Mouse (Mus musculus): Measurements from ENCODE around the gene Cmtm4.

Cmtm4 gene

DNA sequence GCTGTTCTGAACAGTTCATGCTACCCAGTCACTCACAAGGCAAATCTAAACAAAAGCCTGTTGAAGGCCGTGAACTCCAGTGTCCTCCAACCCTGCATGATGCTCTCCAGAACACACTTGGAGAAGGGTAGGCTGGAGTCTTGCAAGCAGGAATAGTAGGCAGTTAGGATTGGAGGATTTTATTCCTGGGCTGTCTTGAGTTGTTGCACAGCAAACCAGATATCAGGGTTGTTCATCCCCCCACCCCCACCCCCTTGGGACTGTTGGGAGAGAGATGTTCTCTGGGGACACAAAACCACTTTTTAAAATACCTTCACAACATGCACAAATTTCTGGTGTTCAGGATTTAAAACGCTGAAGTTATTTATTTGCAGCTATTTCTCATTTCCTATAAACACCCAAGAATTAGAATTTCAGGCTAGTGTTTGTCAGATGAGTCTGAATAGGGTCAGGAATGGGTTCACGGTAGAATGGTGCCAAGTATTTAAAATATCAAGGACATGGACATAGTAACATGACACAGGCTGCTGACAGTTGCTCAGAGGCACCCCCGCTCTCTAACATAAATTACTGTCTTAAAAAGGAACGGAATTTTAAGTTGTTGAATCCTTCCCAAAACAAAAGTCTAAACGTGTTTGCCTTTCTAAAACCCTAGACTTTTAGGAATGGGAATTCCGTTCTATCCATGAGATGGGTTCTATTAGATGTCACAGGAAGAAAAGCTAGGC lies 17.4 kb upstream of the Cmtm4 start:
- in situ Hi-C loops (cut with MboI; ENCODE audit: unreplicated experiment in 2 of 2) = loop anchor here in 1 of 2 experiments (25.0 kb wide), 1 partner anchor 151 kb away; the partner anchor contains the start of gene Cklf

DNA sequence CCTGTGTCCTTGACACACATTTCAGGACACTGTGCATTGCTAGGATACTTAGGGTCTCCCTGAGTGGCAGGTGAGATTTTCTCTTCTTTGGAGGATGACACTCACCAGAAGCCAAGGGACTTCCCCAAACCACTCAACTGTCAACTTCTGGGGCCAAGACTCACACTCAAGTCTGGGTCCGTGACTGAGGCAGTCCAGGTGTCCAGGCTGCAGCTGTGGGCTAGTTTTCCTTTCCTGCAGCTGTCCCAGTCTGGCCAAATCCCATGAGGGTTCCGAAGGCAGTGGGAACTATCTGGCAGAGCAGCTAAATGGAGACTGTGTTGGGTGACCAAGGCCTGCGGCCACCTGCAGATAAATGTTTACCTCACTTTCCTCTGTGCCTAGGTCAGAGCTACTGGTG lies 16.4 kb upstream of the Cmtm4 start:
- in situ Hi-C loops (cut with MboI; ENCODE audit: unreplicated experiment in 2 of 2) = loop anchor here in 1 of 2 experiments (25.0 kb wide), 1 partner anchor 150 kb away; the partner anchor contains the start of gene Cklf

DNA sequence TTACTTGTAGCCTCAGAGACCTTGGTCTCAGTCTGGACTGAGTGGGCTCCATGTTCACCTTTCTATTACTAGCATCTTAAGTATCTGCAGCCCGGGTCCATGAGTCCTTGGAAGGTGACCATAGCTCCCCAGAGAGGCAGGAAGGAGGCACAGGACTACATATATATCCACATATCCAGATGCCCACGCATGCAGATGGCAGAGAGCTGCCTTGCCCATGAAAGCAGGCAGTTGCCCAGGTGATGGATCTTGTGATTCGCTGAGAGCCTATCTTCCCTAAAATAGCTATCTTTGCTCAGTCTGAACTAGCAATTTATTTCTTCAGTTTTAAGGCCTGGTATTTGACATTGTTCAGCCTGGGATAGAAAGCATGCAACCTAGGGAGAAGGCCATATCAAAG lies 15.9 kb upstream of the Cmtm4 start:
- in situ Hi-C loops (cut with MboI; ENCODE audit: unreplicated experiment in 2 of 2) = loop anchor here in 1 of 2 experiments (25.0 kb wide), 1 partner anchor 149 kb away; the partner anchor contains the start of gene Cklf

DNA sequence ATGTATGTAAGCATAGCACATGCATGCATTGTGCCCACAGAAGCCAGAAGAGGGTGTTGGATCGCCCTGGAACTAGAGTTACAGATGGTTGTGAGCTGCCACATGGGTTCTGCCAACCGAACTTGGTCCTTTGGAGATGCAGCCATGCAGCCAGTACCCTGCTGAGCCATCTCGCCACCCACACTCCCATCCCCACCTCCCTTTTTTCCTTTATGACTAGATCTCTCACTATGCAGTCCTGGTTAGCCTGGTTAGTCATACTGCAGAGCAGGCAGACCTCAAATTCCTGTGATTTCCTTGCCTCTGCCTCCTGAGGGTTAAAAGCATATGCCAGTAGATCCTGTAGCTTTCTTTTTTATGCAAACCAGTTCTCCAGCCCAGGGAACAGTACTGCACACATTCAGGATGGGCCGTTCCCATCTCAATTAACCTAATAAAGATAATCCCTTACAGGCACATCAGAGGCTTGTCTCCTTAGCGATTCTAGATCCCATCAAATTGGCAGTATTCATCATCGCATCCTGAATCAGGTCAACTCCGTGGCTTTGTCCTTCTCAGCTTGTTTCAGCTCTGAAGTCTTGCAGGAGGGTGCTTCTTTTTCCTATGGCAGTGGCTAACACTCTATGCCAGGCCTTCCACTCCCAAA lies 15.1 kb upstream of the Cmtm4 start:
- in situ Hi-C loops (cut with MboI; ENCODE audit: unreplicated experiment in 2 of 2) = loop anchor here in 1 of 2 experiments (25.0 kb wide), 1 partner anchor 148 kb away; the partner anchor contains the start of gene Cklf

DNA sequence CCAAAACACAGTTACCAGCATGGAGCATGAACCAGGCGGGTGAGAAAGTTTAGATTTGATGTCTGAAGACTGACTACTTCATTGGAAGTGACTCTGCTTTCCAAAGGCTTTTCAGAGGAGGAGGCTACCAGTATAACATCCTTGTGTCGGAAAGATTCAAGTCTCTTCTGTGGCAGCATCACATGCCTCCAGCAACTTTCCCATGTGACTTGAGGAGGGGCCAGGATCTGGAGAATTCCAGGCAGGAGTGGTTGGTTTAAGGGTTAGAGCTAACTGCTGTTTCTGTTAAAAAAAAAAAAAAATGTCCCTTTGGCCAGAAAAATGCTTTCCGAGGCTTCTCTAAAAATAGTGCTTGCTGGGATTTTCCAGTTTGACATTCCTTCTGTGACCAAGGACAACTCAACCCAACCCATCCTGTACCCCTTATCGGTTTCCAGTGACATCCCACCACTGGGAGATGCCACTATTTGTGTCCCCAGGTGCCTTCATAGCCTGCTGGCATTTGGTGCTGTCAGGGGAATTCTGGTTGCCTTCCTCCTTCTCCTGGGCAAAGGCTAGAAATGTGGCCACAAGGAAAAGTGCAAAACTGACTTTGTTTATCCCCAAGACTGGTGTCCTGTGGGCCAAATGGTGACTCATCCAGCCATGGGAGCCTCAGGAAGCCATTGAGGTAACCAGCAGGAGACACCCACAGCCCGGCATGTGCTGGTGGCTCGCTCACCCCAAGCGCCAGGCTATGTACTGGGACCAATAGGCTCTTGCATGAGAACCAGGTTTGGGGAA lies 12.9 kb upstream of the Cmtm4 start:
- in situ Hi-C loops (cut with MboI; ENCODE audit: unreplicated experiment in 2 of 2) = loop anchor here in 1 of 2 experiments (25.0 kb wide), 1 partner anchor 146 kb away; the partner anchor contains the start of gene Cklf

DNA sequence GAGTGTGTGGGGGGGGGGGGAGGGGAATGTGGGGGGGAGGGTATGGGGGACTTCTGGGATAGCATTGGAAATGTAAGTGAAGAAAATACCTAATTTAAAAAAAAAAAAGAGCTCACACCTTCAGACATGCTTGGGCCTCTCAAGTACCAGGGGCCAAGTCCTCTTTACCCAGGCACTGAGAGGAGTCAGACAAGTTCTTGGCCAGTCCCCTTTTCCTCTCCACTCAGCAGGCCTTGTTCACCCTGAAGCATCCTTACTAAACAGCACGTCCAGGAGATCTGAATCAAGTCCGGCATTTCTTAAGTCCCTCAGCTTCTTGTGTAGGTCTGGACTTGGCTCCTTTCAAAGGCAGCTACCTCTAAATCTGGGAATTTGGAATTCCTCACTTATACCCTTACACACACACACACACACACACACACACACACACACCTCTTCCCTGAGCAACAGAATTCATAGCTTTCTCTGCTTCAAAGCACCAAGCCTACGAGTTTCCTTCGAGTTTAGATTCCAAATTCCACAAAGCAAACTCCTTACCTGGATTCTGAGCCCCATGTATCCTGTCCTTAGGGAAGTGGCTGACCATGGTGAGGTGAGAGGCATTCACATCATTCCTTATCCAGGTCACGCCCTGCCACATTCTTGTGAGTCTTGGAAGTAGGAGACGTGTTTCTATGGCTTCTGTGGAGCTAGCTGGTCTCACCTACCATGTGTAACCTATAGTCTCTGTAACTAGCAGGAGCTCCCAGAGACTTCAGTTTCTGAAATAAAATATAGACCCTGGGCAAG lies 10.9 kb upstream of the Cmtm4 start:
- in situ Hi-C loops (cut with MboI; ENCODE audit: unreplicated experiment in 2 of 2) = loop anchor here in 1 of 2 experiments (25.0 kb wide), 1 partner anchor 144 kb away; the partner anchor contains the start of gene Cklf

DNA sequence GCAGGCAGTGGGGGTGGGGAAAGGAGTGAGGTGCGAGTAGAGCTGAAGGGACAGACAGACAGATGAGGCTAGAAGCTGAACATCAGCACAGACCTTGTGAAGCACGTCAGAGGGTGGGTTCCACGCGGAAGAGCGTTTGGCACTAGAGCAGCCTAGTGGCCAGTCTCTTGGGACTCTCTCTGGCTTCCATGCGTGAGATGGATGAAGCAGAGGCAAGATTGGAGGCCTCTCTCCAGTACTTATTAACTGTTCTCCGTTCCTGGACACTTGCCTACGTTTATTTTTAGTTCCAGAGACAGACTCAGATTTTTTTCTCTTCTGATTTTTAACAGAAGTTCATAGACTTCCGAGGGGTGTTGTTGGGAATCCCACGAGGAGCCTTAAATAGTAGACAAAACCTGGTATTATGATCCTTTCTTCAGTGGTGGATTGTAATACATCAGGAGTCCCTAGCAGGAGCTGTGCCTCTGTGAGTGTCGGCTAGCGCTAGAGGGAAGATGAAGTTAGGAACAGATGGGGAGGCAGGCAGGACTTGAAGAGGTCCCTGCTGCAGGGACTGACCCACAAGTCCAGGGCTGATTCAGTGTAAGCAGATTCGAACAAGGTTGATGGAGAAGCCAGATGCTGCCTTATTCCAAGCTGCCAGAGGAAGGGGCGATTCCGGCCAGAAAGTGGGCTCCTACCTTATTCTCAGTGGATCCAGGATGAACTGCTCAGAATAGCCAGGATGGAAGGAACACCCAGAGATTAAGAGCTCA lies 10.0 kb upstream of the Cmtm4 start:
- in situ Hi-C loops (cut with MboI; ENCODE audit: unreplicated experiment in 2 of 2) = loop anchor here in 1 of 2 experiments (25.0 kb wide), 1 partner anchor 143 kb away; the partner anchor contains the start of gene Cklf

DNA sequence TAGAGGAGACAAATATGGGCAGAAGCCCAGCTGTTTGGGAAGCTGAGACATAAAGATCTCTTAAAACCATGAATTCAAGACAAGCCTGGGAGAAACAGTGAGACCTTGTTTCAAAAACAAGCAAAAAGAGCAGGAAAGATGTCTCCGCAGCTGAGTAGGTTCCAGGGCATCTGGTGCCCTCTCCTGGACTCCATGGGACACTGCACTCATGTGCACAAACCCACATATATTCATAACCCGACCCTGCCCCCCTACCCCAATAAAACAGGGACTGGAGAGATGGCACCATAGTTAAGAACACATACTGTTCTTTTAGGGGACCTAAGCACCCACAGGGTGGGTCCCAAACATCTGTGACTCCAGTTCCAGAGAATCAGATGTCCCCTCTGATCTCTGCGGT lies 8.0 kb upstream of the Cmtm4 start:
- in situ Hi-C loops (cut with MboI; ENCODE audit: unreplicated experiment in 2 of 2) = loop anchor here in 1 of 2 experiments (25.0 kb wide), 1 partner anchor 141 kb away; the partner anchor contains the start of gene Cklf

DNA sequence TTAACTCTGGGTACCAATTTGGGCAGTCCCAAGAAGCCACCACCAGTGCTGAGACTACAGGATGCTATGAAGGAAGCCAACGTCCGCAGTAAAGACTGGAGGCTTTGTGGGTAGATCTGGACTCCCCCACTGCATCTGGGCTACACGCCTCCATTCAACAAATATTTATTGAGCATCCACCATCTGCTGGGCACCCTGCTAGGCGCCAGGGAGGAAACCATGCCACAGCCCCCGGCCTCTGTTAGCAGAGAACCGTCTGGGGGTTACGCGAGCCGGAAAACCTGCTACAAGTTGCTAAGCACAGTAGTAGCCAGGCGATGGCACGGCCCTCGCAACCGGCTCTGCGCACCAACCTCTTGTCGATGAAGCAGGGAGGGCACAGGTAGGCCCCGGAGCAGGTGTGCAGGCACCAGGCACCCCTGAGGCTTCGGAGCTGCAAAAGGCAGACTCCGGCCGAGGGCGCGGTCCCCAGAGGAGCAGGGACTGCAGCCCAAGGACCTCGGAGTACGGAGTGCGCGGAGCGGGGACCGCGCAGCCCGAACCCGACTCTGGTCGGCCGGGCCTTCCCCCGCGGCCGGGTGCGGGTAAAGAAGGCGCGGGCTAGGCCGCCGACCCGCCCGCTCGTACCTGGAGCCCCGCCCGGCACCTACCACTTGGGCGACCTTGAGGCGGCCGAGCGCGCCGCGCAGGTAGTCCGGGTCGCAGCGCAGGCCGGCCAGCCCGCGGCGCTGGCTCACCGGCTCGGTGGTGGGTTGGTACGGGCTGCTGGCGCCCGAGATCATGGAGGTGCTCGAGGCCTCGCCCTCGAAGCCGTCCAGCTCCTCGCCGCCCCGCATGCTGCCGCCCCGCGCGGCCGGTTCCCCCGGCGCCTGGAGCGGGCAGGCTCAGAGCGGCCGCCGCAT lies 555 bp downstream of the Cmtm4 start:
- in situ Hi-C loops (cut with MboI; ENCODE audit: unreplicated experiment in 2 of 2) = no loop called here

DNA sequence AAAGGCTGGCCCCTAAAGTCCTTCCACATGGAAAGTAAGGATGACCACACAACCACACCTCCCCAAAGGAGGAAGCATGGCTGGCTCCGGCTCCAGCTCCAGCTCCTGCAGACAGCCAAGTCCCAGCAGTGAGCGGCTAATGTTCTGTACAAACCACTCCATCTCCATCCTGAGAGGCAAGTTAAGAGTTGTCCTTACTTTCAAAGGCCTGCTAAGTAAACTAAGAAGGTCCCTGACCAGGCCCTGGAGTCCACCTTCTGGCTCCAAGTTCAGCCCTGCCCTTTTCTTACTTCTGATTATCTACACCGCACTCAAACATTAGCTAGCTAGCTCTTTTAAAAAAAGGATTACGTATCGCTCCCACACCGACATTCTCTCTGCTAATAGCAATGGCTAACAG lies 1.8 kb downstream of the Cmtm4 start:
- in situ Hi-C loops (cut with MboI; ENCODE audit: unreplicated experiment in 2 of 2) = no loop called here

DNA sequence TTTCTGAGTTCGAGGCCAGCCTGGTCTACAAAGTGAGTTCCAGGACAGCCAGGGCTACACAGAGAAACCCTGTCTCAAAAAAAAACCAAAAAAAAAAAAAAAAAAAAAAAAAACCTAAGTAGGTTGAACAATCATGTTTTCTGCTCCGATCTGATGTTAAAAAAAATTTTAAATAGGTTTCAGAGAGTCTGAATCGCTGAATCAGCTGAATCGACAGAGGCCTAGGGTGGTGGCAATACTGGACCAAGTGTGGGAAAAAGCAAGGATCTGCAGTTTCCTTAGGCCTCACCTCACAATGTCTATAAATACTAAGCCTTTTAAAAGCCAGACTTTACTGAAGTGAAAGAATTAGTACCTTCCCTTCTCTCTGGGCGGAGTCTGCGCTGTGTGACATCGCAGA lies 2.5 kb downstream of the Cmtm4 start:
- in situ Hi-C loops (cut with MboI; ENCODE audit: unreplicated experiment in 2 of 2) = no loop called here

DNA sequence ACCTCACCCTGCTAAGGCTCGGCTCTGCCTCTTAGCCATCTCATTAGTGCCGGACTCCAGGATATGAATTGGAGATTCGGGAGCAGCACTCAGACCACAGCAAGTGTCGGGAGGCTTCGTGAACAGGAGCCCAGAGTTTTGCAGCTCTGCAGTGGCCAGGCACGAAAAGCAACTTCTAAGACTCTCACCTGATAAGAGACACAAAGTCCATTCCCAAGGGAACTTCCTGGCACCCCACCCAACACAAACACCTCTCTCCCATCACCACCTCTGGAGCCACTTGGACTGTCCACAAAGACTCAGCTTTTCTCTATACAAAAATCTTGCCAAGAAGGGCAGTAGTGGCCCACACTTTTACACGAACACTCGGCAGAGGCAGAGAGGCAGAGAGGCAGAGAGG lies 5.4 kb downstream of the Cmtm4 start:
- in situ Hi-C loops (cut with MboI; ENCODE audit: unreplicated experiment in 2 of 2) = no loop called here

DNA sequence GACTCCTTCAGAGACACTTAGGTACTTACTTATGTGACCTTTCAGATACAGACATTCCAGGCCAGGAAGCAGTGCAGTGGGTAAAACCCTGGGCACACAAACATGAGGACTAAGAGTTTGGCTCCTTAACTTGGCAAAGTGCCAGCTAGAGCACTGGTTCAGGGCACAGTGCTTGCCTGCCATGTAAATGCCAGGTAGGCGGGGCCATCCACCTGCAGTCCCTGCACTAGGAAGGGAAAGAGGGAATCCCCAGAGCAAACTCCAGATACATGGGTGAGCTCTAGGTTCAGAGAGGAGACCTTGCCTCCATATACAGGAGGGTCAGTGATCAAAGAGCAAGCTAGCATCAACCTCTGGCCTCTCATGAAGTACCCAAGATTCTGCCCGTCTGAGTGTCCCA lies 7.6 kb downstream of the Cmtm4 start:
- in situ Hi-C loops (cut with MboI; ENCODE audit: unreplicated experiment in 2 of 2) = no loop called here

DNA sequence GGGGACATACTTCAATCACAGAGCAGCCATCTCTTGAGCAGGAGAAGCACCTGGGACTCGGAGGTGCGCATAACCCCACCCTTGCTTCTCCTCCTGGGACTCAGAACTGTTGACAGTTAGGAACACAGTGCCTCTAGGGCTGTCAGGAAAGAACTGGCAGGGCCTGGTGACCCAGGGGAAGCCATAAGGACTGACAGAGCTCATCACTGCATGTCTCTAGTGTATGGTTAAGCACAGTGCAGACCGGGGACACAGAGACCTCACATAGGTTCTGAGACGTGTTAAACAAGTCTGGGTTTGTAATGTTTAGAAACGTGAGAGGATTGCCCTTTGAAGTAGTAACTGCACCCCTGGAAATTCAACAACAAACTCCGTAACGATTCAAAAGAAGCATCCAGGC lies 8.1 kb downstream of the Cmtm4 start:
- in situ Hi-C loops (cut with MboI; ENCODE audit: unreplicated experiment in 2 of 2) = no loop called here

DNA sequence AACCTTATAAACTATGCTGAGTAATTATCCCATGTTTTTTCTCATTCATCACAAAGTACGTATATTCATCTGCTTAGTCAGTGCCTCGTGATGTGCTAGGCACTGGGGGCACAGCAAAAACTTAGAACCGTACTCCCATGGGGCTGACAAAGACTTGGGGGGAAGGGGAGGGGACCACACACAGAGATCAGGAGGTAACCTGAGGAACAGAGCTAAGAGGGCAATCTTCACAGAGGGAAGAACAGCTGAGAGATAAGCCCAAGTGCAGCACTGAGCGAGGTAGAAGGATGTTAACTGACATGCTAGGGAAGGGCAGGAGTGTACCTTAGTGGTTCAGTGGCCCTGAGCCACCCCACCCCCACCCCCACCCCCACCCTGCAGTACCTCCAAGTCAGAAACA lies 8.9 kb downstream of the Cmtm4 start:
- in situ Hi-C loops (cut with MboI; ENCODE audit: unreplicated experiment in 2 of 2) = no loop called here

DNA sequence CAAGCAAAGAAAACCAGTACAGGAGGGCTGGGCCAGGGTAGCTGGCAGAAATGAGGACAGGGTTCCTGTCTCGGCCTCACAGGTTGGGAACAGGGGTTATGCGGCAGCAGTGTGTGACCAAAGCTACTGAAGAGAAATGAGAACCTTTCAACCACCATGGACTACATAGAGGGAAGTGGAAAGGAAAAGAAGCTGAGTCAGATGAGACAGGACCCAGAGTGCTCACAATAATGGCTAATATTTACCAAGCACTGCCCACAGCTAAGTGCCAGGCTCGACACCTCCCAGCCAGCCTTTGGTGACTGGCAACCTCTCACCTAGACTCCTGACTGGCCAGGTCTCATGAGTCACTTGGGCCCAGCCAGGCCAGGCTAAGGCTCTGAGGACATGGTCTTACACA lies 11.6 kb downstream of the Cmtm4 start:
- in situ Hi-C loops (cut with MboI; ENCODE audit: unreplicated experiment in 2 of 2) = no loop called here

DNA sequence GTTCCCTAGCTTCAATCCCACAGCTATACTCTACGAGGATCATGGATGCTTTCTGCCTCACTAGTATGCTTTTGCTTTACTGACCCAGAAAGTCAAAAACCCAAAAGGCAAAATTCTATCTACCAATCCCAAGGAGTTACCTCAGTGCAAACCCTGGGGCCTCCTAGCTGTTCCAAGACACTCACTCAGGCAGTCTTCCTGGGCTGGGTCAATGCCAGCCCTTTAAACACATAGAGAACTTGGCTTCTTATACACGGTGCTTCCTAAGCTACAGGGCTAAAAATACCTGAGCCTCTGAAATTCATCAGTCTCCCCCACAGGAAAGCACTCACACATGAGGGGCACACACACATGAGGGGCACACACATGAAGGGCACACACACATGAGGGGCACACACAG lies 12.3 kb downstream of the Cmtm4 start:
- in situ Hi-C loops (cut with MboI; ENCODE audit: unreplicated experiment in 2 of 2) = no loop called here

DNA sequence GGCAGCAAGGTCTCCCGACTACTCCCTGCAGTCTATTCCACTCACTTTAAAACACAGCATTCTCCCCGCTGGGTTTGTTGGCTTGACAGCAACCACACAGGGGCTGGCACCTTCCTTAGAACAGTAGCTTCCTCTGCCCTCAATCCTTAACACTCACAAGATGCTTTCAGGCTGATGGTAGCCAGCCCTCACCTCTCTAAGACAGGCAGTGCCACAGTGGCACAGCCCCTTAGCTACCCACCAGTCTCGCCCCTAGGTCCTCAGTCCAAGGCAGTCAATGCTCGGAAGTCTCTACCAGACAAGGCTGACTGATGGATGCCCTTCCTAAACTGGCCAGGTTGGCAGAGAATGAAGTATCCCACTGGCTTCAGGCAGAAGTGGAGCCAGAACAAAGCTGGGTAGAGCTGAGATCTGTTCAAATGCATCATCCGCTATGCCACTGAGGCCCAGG lies 14.6 kb downstream of the Cmtm4 start:
- in situ Hi-C loops (cut with MboI; ENCODE audit: unreplicated experiment in 2 of 2) = no loop called here

All from v-Abl transformed pro-B cells (cell line).